Mouse (Mus musculus): ENCODE measurements around the gene Acot5. TPM values are rescaled to one million over a fixed set of nuclear protein-coding genes. Genes with fewer than 3 reads are reported as not detected.
"Not testable (repeated sequence)": the region's sequence is repeated elsewhere in the genome, so short reads cannot be mapped to it uniquely, and the experiment has no call there.

Acot5 gene
- polyA plus RNA-seq, 1 experiment: not detected

DNA sequence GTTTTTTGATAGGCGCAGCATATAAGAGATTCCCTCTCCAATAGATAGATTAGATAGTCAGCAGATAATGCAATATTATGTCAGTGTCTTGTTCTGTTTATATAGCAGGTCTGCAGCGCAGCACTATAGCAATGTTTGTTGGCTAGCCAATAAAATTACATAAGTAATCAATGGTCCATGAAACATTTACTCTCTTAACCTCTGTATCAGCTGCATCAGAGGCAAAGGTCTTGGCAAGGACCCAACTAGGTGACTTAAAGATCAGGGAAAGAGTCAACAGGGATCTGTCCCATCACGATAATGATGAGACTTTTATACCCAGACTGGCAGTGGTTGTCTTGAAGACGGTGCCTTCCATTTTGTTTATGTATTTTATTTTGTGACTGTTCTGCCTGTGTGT lies 36.3 kb upstream of the Acot5 start:
- Histone ChIP-seq H3K36me3 (ENCODE audit: control insufficient read depth, insufficient read depth, low read length) (no peaks in the 10 kb centered on the region), H3K4me1 (ENCODE audit: control insufficient read depth, insufficient read depth, insufficient read length, low read length) (peaks cover 11% of the 10 kb centered on the region; the same call in 1 of the 2 replicates), H3K4me3 (ENCODE audit: low read depth, low read length) (no peak overlapping the region), H3K27ac (ENCODE audit: insufficient read depth, low read depth, low read length) (no peak overlapping the region), H3K27me3 (ENCODE audit: control insufficient read depth, insufficient read depth, low read length) (no peaks in the 10 kb centered on the region)
- no peak for TF ChIP-seq CTCF (IDR thresholded peaks at IDR 0.05; ENCODE audit: extremely low read depth, insufficient read length, insufficient replicate concordance, low read depth, low read length)
- TF ChIP-seq POLR2A (IDR thresholded peaks at IDR 0.05; ENCODE audit: low read depth, low read length): no peak
- WGBS: 40% methylated on average over 4 of the region's 4 CpGs

DNA sequence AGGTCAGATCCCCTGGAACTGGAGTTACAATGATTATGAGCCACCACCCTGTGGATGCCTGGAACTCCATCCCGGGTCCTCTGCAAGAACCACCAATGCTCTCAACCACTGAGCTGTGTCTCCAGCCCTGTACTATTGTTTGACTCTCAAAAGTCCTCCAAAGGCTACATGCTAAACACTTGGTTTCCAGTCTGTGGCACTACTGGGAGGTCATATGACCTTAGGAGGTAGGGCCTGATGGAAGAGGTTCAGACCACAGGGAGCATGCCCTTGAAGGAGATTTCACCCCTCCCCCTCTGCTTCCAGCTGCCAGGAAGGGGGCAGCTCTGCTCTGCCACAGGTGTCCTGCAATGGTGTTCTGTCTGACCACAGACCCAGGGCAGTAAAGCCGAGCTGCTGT lies 35.8 kb upstream of the Acot5 start:
- not testable (repeated sequence) for H3K27me3 ChIP-seq (ENCODE audit: control insufficient read depth, insufficient read depth, low read length); H3K4me3 ChIP-seq (ENCODE audit: low read depth, low read length); H3K36me3 ChIP-seq (ENCODE audit: control insufficient read depth, insufficient read depth, low read length); H3K27ac ChIP-seq (ENCODE audit: insufficient read depth, low read depth, low read length)
- 74% methylated on average over 2 of the region's 2 CpGs for WGBS
- peaks cover 11% of the 10 kb centered on the region; the same call in 1 of the 2 replicates for H3K4me1 ChIP-seq (ENCODE audit: control insufficient read depth, insufficient read depth, insufficient read length, low read length)

DNA sequence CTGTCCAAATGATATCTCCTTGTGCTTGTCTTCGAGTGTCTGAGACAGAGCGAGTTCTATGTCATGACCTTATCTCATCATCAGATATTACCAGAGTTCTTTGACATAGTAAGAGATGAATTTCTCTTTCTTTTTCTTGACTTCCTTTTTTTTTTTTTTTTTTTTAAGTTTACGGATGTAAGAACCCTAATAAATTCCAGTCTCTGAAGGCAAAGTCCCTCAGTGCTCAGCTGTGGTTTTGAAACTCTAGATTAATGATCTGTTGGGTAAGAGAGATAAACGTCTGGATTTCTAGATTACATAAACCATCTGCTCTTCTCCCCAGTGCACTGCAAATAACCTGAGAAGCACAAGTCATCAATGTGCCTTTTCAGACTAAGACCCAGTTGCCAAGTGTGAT lies 35.0 kb upstream of the Acot5 start:
- TF ChIP-seq CTCF (IDR thresholded peaks at IDR 0.05; ENCODE audit: extremely low read depth, insufficient read length, insufficient replicate concordance, low read depth, low read length): no peak
- TF ChIP-seq POLR2A (IDR thresholded peaks at IDR 0.05; ENCODE audit: low read depth, low read length): no peak
- Histone ChIP-seq H3K4me1 (ENCODE audit: control insufficient read depth, insufficient read depth, insufficient read length, low read length) (peaks cover 11% of the 10 kb centered on the region; the same call in 1 of the 2 replicates), H3K27ac (ENCODE audit: insufficient read depth, low read depth, low read length) (no peak overlapping the region), H3K4me3 (ENCODE audit: low read depth, low read length) (no peak overlapping the region), H3K36me3 (ENCODE audit: control insufficient read depth, insufficient read depth, low read length) (no peaks in the 10 kb centered on the region), H3K27me3 (ENCODE audit: control insufficient read depth, insufficient read depth, low read length) (no peaks in the 10 kb centered on the region)
- WGBS: 10% methylated on average over 4 of the region's 4 CpGs

DNA sequence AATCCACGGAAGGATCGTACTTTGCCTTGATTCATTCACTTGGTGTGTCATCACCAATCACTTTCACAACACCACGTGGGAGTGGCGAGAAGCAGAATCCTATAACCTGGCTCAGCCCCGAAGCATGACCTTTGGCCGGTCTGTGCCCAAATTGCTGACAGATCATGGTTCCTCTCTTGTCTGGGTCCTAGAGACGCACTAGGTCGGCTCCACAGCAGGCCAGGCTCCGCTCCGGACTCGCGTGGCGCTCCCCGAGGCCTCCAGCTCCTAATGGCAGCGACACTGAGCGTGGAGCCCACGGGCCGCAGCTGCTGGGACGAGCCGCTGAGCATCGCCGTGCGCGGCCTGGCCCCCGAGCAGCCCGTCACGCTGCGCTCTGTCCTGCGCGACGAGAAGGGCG lies 30.9 kb upstream of the Acot5 start, which contains the start of gene Acot4:
TSS of gene Acot4 (plus strand) at position 139 of the 400 bp plus-strand sequence.
- 11% methylated on average over 32 of the region's 32 CpGs for WGBS
- Histone ChIP-seq H3K4me1 (ENCODE audit: control insufficient read depth, insufficient read depth, insufficient read length, low read length) (peaks cover 15% of the 10 kb centered on the region; the same call in 1 of the 2 replicates), H3K27ac (ENCODE audit: insufficient read depth, low read depth, low read length) (peak within 1 kb of the TSS; percentile 78), H3K4me3 (ENCODE audit: low read depth, low read length) (peak within 1 kb of the TSS; percentile 79)
- H3K27me3 ChIP-seq (ENCODE audit: control insufficient read depth, insufficient read depth, low read length); H3K36me3 ChIP-seq (ENCODE audit: control insufficient read depth, insufficient read depth, low read length): not testable (repeated sequence)

DNA sequence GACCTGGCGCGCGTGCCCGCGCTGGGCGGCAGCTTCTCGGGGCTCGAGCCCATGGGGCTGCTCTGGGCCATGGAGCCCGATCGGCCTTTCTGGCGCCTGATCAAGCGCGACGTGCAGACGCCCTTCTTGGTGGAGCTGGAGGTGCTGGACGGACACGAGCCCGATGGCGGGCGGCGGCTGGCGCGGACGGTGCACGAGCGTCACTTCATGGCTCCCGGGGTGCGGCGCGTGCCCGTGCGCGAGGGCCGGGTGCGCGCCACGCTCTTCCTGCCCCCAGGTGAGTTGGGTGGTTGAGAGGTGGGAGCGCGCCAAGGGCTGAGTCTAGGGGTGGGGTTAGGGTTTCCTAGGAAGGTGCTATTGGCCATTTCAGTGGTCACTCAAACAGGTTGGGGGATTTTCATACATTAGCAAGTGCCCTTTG lies 30.4 kb upstream of the Acot5 start, which contains the start of gene Gm49366:
TSS of gene Gm49366 (plus strand) at position 245 of the 421 bp plus-strand sequence.
- Histone ChIP-seq H3K4me3 (ENCODE audit: low read depth, low read length) (peak within 1 kb of the TSS; percentile 79), H3K27ac (ENCODE audit: insufficient read depth, low read depth, low read length) (peak within 1 kb of the TSS; percentile 78), H3K4me1 (ENCODE audit: control insufficient read depth, insufficient read depth, insufficient read length, low read length) (peaks cover 13% of the 10 kb centered on the region; the same call in 1 of the 2 replicates)
- 5% methylated on average over 39 of the region's 39 CpGs for WGBS
- H3K36me3 ChIP-seq (ENCODE audit: control insufficient read depth, insufficient read depth, low read length); H3K27me3 ChIP-seq (ENCODE audit: control insufficient read depth, insufficient read depth, low read length): not testable (repeated sequence)

DNA sequence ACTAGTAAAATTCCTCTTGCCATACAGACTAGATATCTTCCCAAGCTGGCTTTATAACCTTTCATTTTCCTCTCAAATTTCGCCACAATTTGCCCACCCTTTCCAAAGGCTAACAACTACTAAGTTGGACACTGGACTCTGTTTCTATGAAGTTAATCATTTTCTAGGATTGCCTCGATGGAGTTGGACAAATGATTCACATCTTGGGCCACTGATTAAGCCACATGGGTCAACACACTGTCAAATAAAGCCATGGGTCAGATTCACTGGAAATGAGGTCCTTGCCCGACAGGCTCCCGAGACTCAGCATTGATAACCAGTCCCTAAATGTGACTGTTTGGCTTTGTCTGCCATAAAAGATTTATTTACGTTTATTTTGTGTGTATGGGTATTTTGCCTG lies 26.9 kb upstream of the Acot5 start:
- TF ChIP-seq POLR2A (IDR thresholded peaks at IDR 0.05; ENCODE audit: low read depth, low read length) (no peak), CTCF (IDR thresholded peaks at IDR 0.05; ENCODE audit: extremely low read depth, insufficient read length, insufficient replicate concordance, low read depth, low read length) (no peak)
- Histone ChIP-seq H3K4me1 (ENCODE audit: control insufficient read depth, insufficient read depth, insufficient read length, low read length) (peaks cover 14% of the 10 kb centered on the region; the same call in 1 of the 2 replicates), H3K4me3 (ENCODE audit: low read depth, low read length) (no peak overlapping the region), H3K27ac (ENCODE audit: insufficient read depth, low read depth, low read length) (no peak overlapping the region), H3K27me3 (ENCODE audit: control insufficient read depth, insufficient read depth, low read length) (no peaks in the 10 kb centered on the region), H3K36me3 (ENCODE audit: control insufficient read depth, insufficient read depth, low read length) (peaks cover 3% of the 10 kb centered on the region; the same call in 1 of the 2 replicates)
- WGBS: 39% methylated on average over 5 of the region's 5 CpGs

DNA sequence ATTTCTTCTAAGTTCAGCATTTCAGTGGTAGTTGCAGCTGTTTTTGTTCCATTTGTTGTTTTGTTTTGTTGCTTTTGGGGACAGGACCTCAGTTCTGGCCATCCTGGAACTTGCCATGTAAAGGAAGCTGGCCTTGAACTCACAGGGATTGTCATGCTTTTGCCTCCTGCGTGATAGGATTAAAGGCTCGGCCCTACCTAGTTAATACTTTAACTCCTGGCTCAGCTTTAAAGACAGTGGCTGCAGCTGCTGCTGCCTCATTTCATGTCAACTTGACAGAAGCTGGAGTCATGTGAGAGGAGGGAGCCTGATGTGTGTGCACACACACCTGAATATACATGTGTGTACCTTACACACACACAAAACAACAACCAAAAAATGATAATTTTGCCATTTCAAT lies 25.1 kb upstream of the Acot5 start:
- no peak for TF ChIP-seq POLR2A (IDR thresholded peaks at IDR 0.05; ENCODE audit: low read depth, low read length)
- no peak overlapping the region for H3K27ac ChIP-seq (ENCODE audit: insufficient read depth, low read depth, low read length)
- no peaks in the 10 kb centered on the region for H3K27me3 ChIP-seq (ENCODE audit: control insufficient read depth, insufficient read depth, low read length)
- H3K36me3 ChIP-seq (ENCODE audit: control insufficient read depth, insufficient read depth, low read length): peaks cover 3% of the 10 kb centered on the region; the same call in 1 of the 2 replicates
- peaks cover 9% of the 10 kb centered on the region; the same call in 1 of the 2 replicates for H3K4me1 ChIP-seq (ENCODE audit: control insufficient read depth, insufficient read depth, insufficient read length, low read length)
- no peak overlapping the region for H3K4me3 ChIP-seq (ENCODE audit: low read depth, low read length)
- 60% methylated on average over 2 of the region's 2 CpGs for WGBS

DNA sequence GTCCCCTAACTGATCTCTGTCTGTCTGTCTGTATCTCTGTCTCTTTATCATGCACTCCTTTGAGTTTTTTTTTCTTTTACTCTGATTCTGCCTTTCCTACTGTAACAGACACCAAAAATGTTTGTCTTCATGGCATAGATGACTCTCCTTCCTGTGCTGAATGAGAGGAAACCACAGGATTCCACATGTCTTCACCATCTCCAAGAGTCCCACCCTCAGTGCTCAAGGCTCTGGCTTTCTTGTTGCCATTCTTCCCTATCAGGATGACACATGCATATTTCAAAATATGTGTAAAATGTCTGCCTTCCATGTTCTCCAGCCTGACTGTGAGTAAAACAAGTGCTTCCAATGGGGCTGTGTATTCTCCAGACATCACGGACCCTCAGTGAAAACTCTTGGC lies 22.2 kb upstream of the Acot5 start:
- H3K27me3 ChIP-seq (ENCODE audit: control insufficient read depth, insufficient read depth, low read length): no peaks in the 10 kb centered on the region
- 98% methylated on average over 1 of the region's 1 CpGs for WGBS
- H3K4me3 ChIP-seq (ENCODE audit: low read depth, low read length): no peak overlapping the region
- no peak for TF ChIP-seq CTCF (IDR thresholded peaks at IDR 0.05; ENCODE audit: extremely low read depth, insufficient read length, insufficient replicate concordance, low read depth, low read length)
- TF ChIP-seq POLR2A (IDR thresholded peaks at IDR 0.05; ENCODE audit: low read depth, low read length): no peak
- H3K27ac ChIP-seq (ENCODE audit: insufficient read depth, low read depth, low read length): no peak overlapping the region
- H3K4me1 ChIP-seq (ENCODE audit: control insufficient read depth, insufficient read depth, insufficient read length, low read length): peaks cover 3% of the 10 kb centered on the region; the same call in 1 of the 2 replicates
- peaks cover 3% of the 10 kb centered on the region; the same call in 1 of the 2 replicates for H3K36me3 ChIP-seq (ENCODE audit: control insufficient read depth, insufficient read depth, low read length)

DNA sequence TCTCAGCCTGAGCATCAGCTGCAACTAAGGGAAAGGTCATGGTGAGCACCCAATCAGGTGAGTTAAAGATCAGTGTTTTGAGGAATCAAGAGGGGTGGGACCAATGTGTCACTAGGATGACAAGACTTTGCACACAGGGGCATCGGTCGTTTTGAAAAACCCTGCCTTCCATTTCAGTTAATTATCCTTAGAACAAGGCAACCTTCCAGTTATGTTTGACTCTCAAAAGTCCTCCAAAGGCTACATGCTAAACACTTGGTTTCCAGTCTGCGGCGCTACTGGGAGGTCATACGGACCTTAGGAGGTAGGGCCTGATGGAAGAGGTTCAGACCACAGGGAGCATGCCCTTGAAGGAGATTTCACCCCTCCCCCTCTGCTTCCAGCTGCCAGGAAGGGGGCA lies 18.4 kb upstream of the Acot5 start:
- H3K4me3 ChIP-seq (ENCODE audit: low read depth, low read length); H3K36me3 ChIP-seq (ENCODE audit: control insufficient read depth, insufficient read depth, low read length); H3K27ac ChIP-seq (ENCODE audit: insufficient read depth, low read depth, low read length); H3K4me1 ChIP-seq (ENCODE audit: control insufficient read depth, insufficient read depth, insufficient read length, low read length): not testable (repeated sequence)
- WGBS: 81% methylated on average over 5 of the region's 5 CpGs
- H3K27me3 ChIP-seq (ENCODE audit: control insufficient read depth, insufficient read depth, low read length): peaks cover 12% of the 10 kb centered on the region
